8 mouse cellular contexts compared by ENCODE assay signal in the genomic region with DNA sequence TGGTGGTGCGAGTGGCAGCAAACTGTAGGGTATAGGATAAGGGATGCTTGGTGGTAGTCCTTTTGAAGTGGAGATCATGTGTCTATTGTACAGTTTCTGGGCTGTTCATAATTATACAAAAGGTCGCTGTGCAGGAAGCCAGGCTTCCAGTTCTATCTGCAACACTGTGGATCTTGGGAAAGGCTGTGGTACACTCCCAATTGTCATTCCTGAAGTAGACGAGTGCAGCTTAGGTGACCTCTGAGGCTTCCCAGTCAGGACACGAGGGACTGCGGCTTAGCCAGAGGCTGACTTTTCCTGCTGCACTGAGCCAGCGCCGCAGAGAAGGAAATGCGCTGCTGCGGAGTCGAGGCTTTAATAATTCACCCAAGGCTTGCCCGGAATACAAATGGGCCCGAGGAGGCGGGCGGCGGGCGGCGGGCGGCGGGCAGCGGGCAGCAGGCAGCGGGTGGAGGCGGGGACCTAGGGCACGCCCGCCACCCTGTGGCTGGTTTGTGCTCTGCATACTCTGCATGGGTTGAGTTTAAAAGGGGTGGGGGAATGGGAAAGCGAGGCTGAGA. TPM values are rescaled to one million over a fixed set of nuclear protein-coding genes. Genes with fewer than 3 reads are reported as not detected.
DNase-seq lines count a peak whose midpoint lies in the region; ATAC-seq and TF ChIP-seq lines count a peak whose summit lies in the region.

No protein-coding gene starts in this region.

- no peak overlapping the region for H3K9ac ChIP-seq in intestine, embryonic 14.5 days (ENCODE audit: low read length)

- H3K9me3 ChIP-seq in intestine, embryonic 14.5 days (ENCODE audit: control insufficient read depth, low read length) = no peaks in the 10 kb centered on the region
- no peaks in the 10 kb centered on the region for H3K9me3 ChIP-seq in limb, embryonic 10.5 days (replicated peaks)
- H3K9me3 ChIP-seq in midbrain, embryonic 10.5 days (replicated peaks) = no peaks in the 10 kb centered on the region

- no peak for TF ChIP-seq POLR2A in spleen, adult 2 months (IDR thresholded peaks at IDR 0.05; ENCODE audit: low read depth, low read length)

- 0 out of 2 replicates have a peak, but pooled peaks cover 4% of the 10 kb centered on the region for H3K27me3 ChIP-seq in intestine, embryonic 14.5 days (replicated peaks; ENCODE audit: control insufficient read depth, insufficient read depth, low read length)
- peaks cover 42% of the 10 kb centered on the region for H3K27me3 ChIP-seq in limb, embryonic 10.5 days (ENCODE audit: low read depth, poor library complexity, severe bottlenecking)
- H3K27me3 ChIP-seq in midbrain, embryonic 10.5 days (ENCODE audit: low read depth, poor library complexity, severe bottlenecking) = peaks cover 18% of the 10 kb centered on the region
- peaks cover 2% of the 10 kb centered on the region; the same call in 1 of the 2 replicates for H3K27me3 ChIP-seq in spleen, adult 2 months (ENCODE audit: control insufficient read depth, insufficient read depth, low read length)

- intact Hi-C loops in gastrocnemius, adult 2 months (cut with DNase I) = loop anchor here (1.0 to 2.0 kb wide), 2 partner anchors 173 to 176 kb away; no protein-coding TSS in a partner anchor

- DNase-seq in urinary bladder, postnatal 25 days (ENCODE audit: low spot score) = peak; percentile 36
- no peak for DNase-seq in urinary bladder, adult 2 months (ENCODE audit: low spot score)
- DNase-seq in cerebellum, postnatal 36 days = peak; percentile 36 to 58
- peak; percentile 64 for DNase-seq in gastrocnemius, adult 2 months
- peak; percentile 62 for DNase-seq in intestine, embryonic 14.5 days (ENCODE audit: low spot score)
- peak; percentile 67 for DNase-seq in limb, embryonic 10.5 days (ENCODE audit: low spot score)
- peak; percentile 71 for DNase-seq in midbrain, embryonic 10.5 days (ENCODE audit: low spot score)
- peak in 1 of 2 experiments; percentile 36 for DNase-seq in spleen, adult 2 months (ENCODE audit: low read depth in 1 of 2, low spot score in 2 of 2)

- ATAC-seq in intestine, embryonic 14.5 days (replicated peaks; ENCODE audit: low FRiP score, low TSS enrichment, low read depth) = peak; percentile 50; the same call in 1 of the 2 replicates

- WGBS in intestine, embryonic 14.5 days = 12% methylated on average over 15 of the region's 25 CpGs
- 10% methylated on average over 25 of the region's 25 CpGs for WGBS in limb, embryonic 10.5 days
- 12% methylated on average over 25 of the region's 25 CpGs for WGBS in midbrain, embryonic 10.5 days
- 23% methylated on average over 24 of the region's 25 CpGs for WGBS in spleen, adult 2 months

- peak overlapping the region; percentile 57 for H3K4me3 ChIP-seq in gastrocnemius, adult 2 months
- H3K4me3 ChIP-seq in intestine, embryonic 14.5 days (ENCODE audit: low read depth, low read length) = peak overlapping the region; percentile 15
- peak overlapping the region; percentile 44 for H3K4me3 ChIP-seq in limb, embryonic 10.5 days
- peak overlapping the region; percentile 45 for H3K4me3 ChIP-seq in midbrain, embryonic 10.5 days
- H3K4me3 ChIP-seq in spleen, adult 2 months (ENCODE audit: extremely low read depth, insufficient read depth, insufficient read length) = no peak overlapping the region

- H3K4me1 ChIP-seq in intestine, embryonic 14.5 days (replicated peaks; ENCODE audit: control insufficient read depth, insufficient read depth, low read length) = no peaks in the 10 kb centered on the region
- H3K4me1 ChIP-seq in limb, embryonic 10.5 days = no peaks in the 10 kb centered on the region
- peaks cover 8% of the 10 kb centered on the region; the same call in 1 of the 2 replicates for H3K4me1 ChIP-seq in midbrain, embryonic 10.5 days
- no peaks in the 10 kb centered on the region for H3K4me1 ChIP-seq in spleen, adult 2 months (ENCODE audit: control insufficient read depth, insufficient read depth, insufficient read length)

- H3K4me2 ChIP-seq in intestine, embryonic 14.5 days (ENCODE audit: low read length) = peak overlapping the region; percentile 48

- H3K36me3 ChIP-seq in intestine, embryonic 14.5 days (ENCODE audit: control insufficient read depth, insufficient read depth, low read length) = no peaks in the 10 kb centered on the region
- H3K36me3 ChIP-seq in limb, embryonic 10.5 days = no peaks in the 10 kb centered on the region
- no peaks in the 10 kb centered on the region for H3K36me3 ChIP-seq in midbrain, embryonic 10.5 days
- H3K36me3 ChIP-seq in spleen, adult 2 months (ENCODE audit: control insufficient read depth, insufficient read depth, low read length) = no peaks in the 10 kb centered on the region

- TF ChIP-seq CTCF in gastrocnemius, adult 2 months (IDR thresholded peaks at IDR 0.05) = peak; percentile 76
- peak; percentile 64 for TF ChIP-seq CTCF in spleen, adult 2 months (IDR thresholded peaks at IDR 0.05; ENCODE audit: extremely low read depth, insufficient read depth, insufficient read length, insufficient replicate concordance)

- H3K27ac ChIP-seq in gastrocnemius, adult 2 months = no peak overlapping the region
- no peak overlapping the region for H3K27ac ChIP-seq in intestine, embryonic 14.5 days (ENCODE audit: low read depth)
- H3K27ac ChIP-seq in limb, embryonic 10.5 days = 0 out of 2 replicates have a peak overlapping the region, but pooled peaks have one; percentile 42
- H3K27ac ChIP-seq in midbrain, embryonic 10.5 days (replicated peaks) = no peak overlapping the region
- no peak overlapping the region for H3K27ac ChIP-seq in spleen, adult 2 months (ENCODE audit: insufficient read depth, low read length)

RNA-seq across cellular contexts. Expression of gene Hmgb3, which starts 45.4 kb away (rescaled TPM):
- 26.9 and 29.6 TPM in 2 replicates for polyA plus RNA-seq in urinary bladder, adult 2 months (2012; rRNA removed)
- 1 to 10 TPM; 7.8 to 9.9 TPM for total RNA-seq in gastrocnemius, adult 2 months (2021)
- 207 and 236 TPM in 2 replicates for polyA plus RNA-seq in intestine, embryonic 14.5 days (2014; fragmentation: Nextera tagmentation; extraction: Ambion mirVana)
- polyA plus RNA-seq in limb, embryonic 10.5 days (2016; fragmentation: Nextera tagmentation; extraction: Ambion mirVana) = 681 and 775 TPM in 2 replicates
- polyA plus RNA-seq in midbrain, embryonic 10.5 days (2016; fragmentation: Nextera tagmentation; extraction: Ambion mirVana) = 719 and 770 TPM in 2 replicates
- polyA plus RNA-seq in spleen, adult 2 months (2012; rRNA removed) = 6.2 and 10.6 TPM in 2 replicates
